Mouse (Mus musculus) megakaryocyte, embryonic 14.5 days (primary cell): ENCODE results near the gene Rpl23. TPM values are rescaled to one million over a fixed set of nuclear protein-coding genes. Genes with fewer than 3 reads are reported as not detected.

Experiments used
- H3K27me3 ChIP-seq: replicated peaks from 2 replicates; pipeline ENCODE3; 2012; ENCODE audit warnings: inconsistent platforms
- H3K36me3 ChIP-seq: replicated peaks from 2 replicates; pipeline ENCODE3; 2012; ENCODE audit warnings: low read length, inconsistent platforms, mixed read lengths
- H3K4me1 ChIP-seq: 2 replicates; pipeline ENCODE4 v1.6.1; 2012; ENCODE audit warnings: inconsistent platforms
- H3K4me3 ChIP-seq: replicated peaks from 2 replicates; pipeline ENCODE3; 2012; ENCODE audit warnings: moderate library complexity, mild to moderate bottlenecking, inconsistent platforms
- H3K9me3 ChIP-seq: 2 replicates; pipeline ENCODE4 v1.6.1; 2012; ENCODE audit warnings: inconsistent platforms
- FLI1 ChIP-seq: IDR thresholded peaks from 2 replicates; pipeline ENCODE4 v1.6.1; 2012; ENCODE audit warnings: low read length, inconsistent platforms, mixed read lengths
- GATA1 ChIP-seq: IDR thresholded peaks from 3 replicates; pipeline ENCODE4 v1.6.1; 2012; ENCODE audit warnings: mixed read lengths, low read length, inconsistent platforms, borderline replicate concordance
- polyA plus RNA-seq: library from polyadenylated mRNA; stranded (reverse); fragments of >175 nt; gene quantifications from 2 replicates; pipeline ENCODE4 v1.2.3, GENCODE M21; 2012; ENCODE audit warnings: low replicate concordance; ENCODE audit not compliant: insufficient read depth

Rpl23 gene
- polyA plus RNA-seq, 1 experiment = 294 TPM

DNA sequence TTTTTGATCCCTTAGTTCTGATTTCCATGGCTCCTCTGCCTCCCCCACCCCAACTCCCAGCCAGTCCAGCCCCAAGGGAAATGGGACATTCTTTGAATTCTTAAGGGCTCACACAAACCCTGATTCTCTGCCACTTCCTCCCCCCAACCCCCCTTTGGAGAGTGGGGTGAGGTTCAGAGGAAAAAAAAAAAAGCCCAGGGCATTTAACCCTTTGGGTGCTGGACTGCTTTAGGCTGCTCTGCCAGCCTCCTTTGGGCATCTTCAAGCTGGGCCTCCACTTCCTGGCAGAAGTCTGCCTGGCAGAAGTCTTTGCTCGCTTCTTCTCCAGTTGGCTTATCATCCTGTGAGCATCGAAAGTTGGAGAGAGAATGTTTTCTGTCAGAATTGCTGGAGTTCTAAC, 25.9 kb upstream of the Rpl23 start:
- Histone ChIP-seq H3K4me1 (peaks cover 91% of the 10 kb centered on the region), H3K4me3 (no peak overlapping the region), H3K27me3 (no peaks in the 10 kb centered on the region), H3K9me3 (no peaks in the 10 kb centered on the region), H3K36me3 (peaks cover 97% of the 10 kb centered on the region)
- TF ChIP-seq FLI1 (no peak), GATA1 (no peak)

DNA sequence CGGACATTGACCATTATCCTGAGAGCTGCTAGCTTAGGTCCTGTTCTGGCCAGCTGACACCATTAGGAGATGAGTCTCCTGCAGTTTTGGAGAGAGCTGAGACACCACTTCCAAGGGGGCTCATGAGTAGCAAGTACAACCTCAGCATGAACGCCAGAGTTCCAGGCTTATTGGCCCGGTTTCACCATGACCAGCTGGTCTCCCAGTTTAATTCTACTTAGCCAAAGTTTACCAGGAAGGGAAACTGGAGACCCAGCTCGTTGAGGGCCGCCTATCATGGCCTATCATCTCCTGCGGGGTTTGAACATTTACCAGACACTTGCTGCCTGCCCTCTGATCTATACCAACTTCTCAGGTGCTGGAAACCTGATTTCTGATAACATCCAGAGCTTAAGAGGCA, 25.4 kb upstream of the Rpl23 start:
- Histone ChIP-seq H3K4me1 (peaks cover 90% of the 10 kb centered on the region), H3K9me3 (no peaks in the 10 kb centered on the region), H3K27me3 (no peaks in the 10 kb centered on the region), H3K4me3 (no peak overlapping the region), H3K36me3 (peaks cover 96% of the 10 kb centered on the region)
- TF ChIP-seq FLI1 (no peak), GATA1 (no peak)

- Histone ChIP-seq H3K4me1 (peaks cover 93% of the 10 kb centered on the region), H3K27me3 (no peaks in the 10 kb centered on the region), H3K4me3 (no peak overlapping the region), H3K9me3 (no peaks in the 10 kb centered on the region), H3K36me3 (peaks cover 96% of the 10 kb centered on the region)
- TF ChIP-seq FLI1 (no peak), GATA1 (no peak)
These were observed 24.4 kb upstream of the Rpl23 start for GRCm38 (mm10) chr11:97806613-97806964.

- no peaks in the 10 kb centered on the region for H3K27me3 ChIP-seq
- H3K9me3 ChIP-seq = no peaks in the 10 kb centered on the region
- TF ChIP-seq GATA1 (no peak), FLI1 (no peak)
- peaks cover 94% of the 10 kb centered on the region for H3K4me1 ChIP-seq
- H3K4me3 ChIP-seq = no peak overlapping the region
- H3K36me3 ChIP-seq = peaks cover 94% of the 10 kb centered on the region
These were observed 23.7 kb upstream of the Rpl23 start for GRCm38 (mm10) chr11:97805662-97806612.

DNA sequence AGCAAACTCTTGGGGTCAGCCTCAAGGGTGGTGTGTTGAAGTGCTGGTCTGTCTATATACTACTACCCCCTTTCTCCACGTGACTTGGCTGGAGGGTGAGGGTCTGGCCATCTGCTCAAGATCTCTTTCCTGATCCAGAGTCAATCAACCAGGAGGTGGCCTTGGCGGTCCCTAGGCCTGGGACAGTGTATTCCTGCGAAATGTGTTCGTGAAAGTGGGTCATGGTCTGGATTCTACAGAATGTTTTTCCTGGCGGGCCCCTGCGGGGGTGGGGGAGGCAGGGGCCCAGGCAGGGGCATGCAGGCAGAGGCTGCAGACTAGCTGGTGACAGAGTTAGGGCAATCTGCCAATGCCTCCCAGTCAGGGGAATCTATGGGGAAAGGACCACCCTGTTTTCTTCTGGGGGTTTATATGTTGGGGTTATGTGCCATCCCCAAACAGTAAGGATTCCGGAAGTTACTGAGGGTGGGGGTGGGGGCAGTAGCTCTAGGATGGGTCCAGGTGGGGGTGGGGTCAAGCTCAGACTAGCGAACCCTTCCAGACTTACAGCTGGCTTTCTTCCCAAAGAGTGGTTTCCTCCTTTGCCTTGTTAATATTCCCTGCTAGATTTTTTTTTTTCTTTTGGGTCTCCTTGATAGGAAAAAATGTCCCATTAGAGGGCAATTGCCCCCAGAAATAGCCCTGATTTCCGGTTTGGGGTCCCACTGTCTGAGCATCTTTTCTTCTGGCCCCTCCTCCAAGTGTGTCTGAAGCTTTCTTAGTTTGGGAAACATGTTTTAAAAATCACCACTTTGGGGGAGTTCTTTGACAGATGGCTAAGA, 22.8 kb upstream of the Rpl23 start:
- Histone ChIP-seq H3K4me3 (peak overlapping the region; percentile 11), H3K9me3 (no peaks in the 10 kb centered on the region), H3K36me3 (peaks cover 85% of the 10 kb centered on the region), H3K4me1 (peaks cover 88% of the 10 kb centered on the region), H3K27me3 (no peaks in the 10 kb centered on the region)
- TF ChIP-seq GATA1 (no peak), FLI1 (no peak)

- Histone ChIP-seq H3K4me3 (peak overlapping the region; percentile 2), H3K9me3 (no peaks in the 10 kb centered on the region), H3K27me3 (no peaks in the 10 kb centered on the region), H3K36me3 (peaks cover 73% of the 10 kb centered on the region), H3K4me1 (peaks cover 81% of the 10 kb centered on the region)
- TF ChIP-seq FLI1 (no peak), GATA1 (no peak)
These were observed 21.6 kb upstream of the Rpl23 start for GRCm38 (mm10) chr11:97803847-97804246.

- Histone ChIP-seq H3K36me3 (peaks cover 60% of the 10 kb centered on the region), H3K4me1 (peaks cover 78% of the 10 kb centered on the region)
- TF ChIP-seq GATA1 (no peak), FLI1 (no peak)
These were observed 20.3 kb upstream of the Rpl23 start for GRCm38 (mm10) chr11:97802495-97802894.

GRCm38 (mm10) chr11:97802194-97802470, 19.9 kb upstream of the Rpl23 start:
- TF ChIP-seq FLI1 (no peak), GATA1 (no peak)
- H3K36me3 ChIP-seq = peaks cover 56% of the 10 kb centered on the region
- peak overlapping the region; percentile 98 for H3K4me3 ChIP-seq
- H3K9me3 ChIP-seq = no peaks in the 10 kb centered on the region
- peaks cover 75% of the 10 kb centered on the region for H3K4me1 ChIP-seq
- H3K27me3 ChIP-seq = no peaks in the 10 kb centered on the region

More at GRCm38 (mm10) chr11:97802495-97802894, 20.3 kb upstream of the Rpl23 start:
- Histone ChIP-seq H3K4me3 (peak overlapping the region; percentile 28), H3K9me3 (no peaks in the 10 kb centered on the region), H3K27me3 (no peaks in the 10 kb centered on the region)

DNA sequence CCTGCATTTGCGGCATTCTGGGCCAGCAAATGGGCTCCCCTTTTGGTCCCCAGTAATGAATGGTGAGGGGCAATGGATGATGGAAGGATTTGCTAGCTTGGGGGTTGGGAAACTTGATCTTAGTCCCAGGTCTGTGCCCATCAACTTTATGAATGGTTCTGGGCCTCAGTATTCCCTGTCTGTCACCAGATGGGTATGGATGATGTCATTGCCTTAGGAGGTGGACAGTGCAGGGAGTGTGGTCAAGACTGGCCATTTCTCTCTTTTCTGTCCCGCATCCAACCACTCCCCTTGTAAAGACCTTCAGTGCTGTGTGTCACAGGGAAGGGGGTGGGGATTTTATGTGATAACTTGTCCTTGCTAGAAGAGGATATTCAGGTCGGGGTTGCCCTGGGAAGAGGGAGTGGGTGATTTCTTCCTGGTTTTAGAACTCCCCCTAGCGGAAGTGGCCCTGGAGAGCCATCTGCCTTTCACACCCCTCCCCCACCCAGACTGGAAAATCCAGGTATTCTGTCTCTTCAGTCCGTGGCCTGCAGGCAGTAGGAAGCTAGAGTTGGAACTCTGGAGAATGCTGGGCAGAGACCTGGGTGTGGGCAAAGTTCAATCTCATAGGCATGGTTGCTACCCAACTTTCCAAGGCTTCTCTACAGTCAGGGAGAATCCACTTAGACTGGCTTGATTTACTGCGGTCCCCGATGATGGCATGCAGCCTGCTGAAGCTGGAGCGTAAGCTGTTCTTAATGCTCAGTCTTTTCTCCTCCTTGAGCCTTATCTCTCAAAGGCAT, 19.4 kb upstream of the Rpl23 start:
- H3K36me3 ChIP-seq = peaks cover 51% of the 10 kb centered on the region
- H3K4me1 ChIP-seq = peaks cover 71% of the 10 kb centered on the region
- no peaks in the 10 kb centered on the region for H3K27me3 ChIP-seq
- H3K9me3 ChIP-seq = no peaks in the 10 kb centered on the region
- no peak for TF ChIP-seq FLI1
- TF ChIP-seq GATA1 = no peak
- peak overlapping the region; percentile 98 for H3K4me3 ChIP-seq
